Mouse (Mus musculus): Measurements from ENCODE around the gene Pced1b. TPM values are rescaled to one million over a fixed set of nuclear protein-coding genes. Genes with fewer than 3 reads are reported as not detected.

The Pced1b gene
- total and polyA plus RNA-seq, 3 experiments: 6.6 to 36.5 TPM; not detected in 1

DNA sequence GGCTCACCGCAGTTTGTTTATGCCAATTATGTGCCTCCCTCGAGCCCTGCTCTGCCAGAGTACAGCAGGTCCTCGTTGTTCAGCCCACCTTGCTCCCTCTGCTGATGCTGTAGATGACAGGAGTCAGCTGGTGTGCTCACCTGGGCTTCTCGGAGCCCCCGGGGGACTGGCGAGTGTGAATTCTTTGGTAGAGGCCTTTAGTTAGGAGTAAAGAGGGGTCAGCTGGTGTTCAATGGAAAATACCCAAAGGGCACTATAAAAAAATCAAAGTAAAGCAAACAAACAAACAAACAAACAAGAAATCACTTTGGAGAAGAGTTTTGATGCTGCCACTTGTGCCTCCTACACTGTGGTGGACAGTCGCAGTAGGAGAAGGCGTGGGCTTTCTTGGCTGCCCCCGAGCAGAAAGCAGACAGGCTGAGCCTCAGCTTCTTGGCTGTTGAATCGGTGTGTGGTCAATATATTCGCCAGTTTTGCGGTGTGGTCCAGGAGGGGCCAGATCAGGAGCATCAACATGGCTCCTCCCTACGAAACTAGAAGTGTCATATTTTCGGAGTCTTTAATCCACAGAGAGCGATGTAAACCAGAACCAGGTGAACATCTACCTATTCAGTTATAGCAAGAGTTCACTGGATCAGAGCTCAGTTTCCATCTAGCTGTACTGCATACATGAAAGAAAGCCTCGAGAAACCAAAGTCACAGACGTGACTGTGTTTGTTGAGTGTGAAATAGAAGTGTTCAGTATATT, 11.8 kb downstream of the Pced1b start:
- H3K36me3 ChIP-seq (ENCODE audit: control insufficient read depth in 1 of 2, insufficient read depth in 2 of 2, low read length in 2 of 2): no peaks in the 10 kb centered on the region
- H3K9me3 ChIP-seq (replicated peaks; ENCODE audit: insufficient read depth, low read length): no peaks in the 10 kb centered on the region
- no peak overlapping the region for H3K27ac ChIP-seq (ENCODE audit: control insufficient read depth, low read depth, low read length)
- H3K4me3 ChIP-seq (ENCODE audit: control insufficient read depth in 1 of 2, insufficient read depth in 1 of 2, low read depth in 2 of 2, low read length in 2 of 2): no peak overlapping the region
- H3K4me1 ChIP-seq (ENCODE audit: control insufficient read depth in 1 of 2, insufficient read depth in 2 of 2, low read length in 2 of 2): no peaks in the 10 kb centered on the region
- H3K27me3 ChIP-seq (ENCODE audit: control insufficient read depth in 1 of 2, insufficient read depth in 2 of 2, low read length in 2 of 2): peaks cover 0 to 1% of the 10 kb centered on the region in 2 experiments; a peak in 1 of 4 replicates
- DNase-seq (ENCODE audit: low read depth, low spot score): no peak
- no peak overlapping the region for H3K9ac ChIP-seq (ENCODE audit: control insufficient read depth, low read depth, low read length, poor library complexity, severe bottlenecking)
- H3K79me2 ChIP-seq (ENCODE audit: control insufficient read depth, insufficient read depth, low read length, poor library complexity): no peaks in the 10 kb centered on the region
- TF ChIP-seq JUND (IDR thresholded peaks at IDR 0.05; ENCODE audit: low read depth, low read length) (no peak), NELFE (IDR thresholded peaks at IDR 0.05; ENCODE audit: low read depth, low read length) (no peak), EP300 (IDR thresholded peaks at IDR 0.05; ENCODE audit: low read depth in 1 of 2, low read length in 2 of 2) (no peak), UBTF (IDR thresholded peaks at IDR 0.05; ENCODE audit: borderline replicate concordance, insufficient read depth, low read depth, low read length) (no peak), ZNF384 (IDR thresholded peaks at IDR 0.05; ENCODE audit: low read depth, low read length) (no peak), MYC (IDR thresholded peaks at IDR 0.05; ENCODE audit: low read depth, low read length) (no peak), ZKSCAN1 (IDR thresholded peaks at IDR 0.05; ENCODE audit: low read depth, low read length) (no peak), TBP (IDR thresholded peaks at IDR 0.05; ENCODE audit: low read depth, low read length) (no peak), NRF1 (IDR thresholded peaks at IDR 0.05; ENCODE audit: insufficient read depth, low read depth, low read length, poor library complexity, severe bottlenecking) (no peak), ELF1 (IDR thresholded peaks at IDR 0.05; ENCODE audit: low read depth, low read length) (no peak), CHD1 (IDR thresholded peaks at IDR 0.05; ENCODE audit: low read depth, low read length) (no peak), CTCF (IDR thresholded peaks at IDR 0.05 in 2 of 3, conservative IDR thresholded peaks at IDR 0.05 in 1 of 3; ENCODE audit: control insufficient read depth in 1 of 3, insufficient read depth in 1 of 3, low read depth in 2 of 3, low read length in 3 of 3, poor library complexity in 1 of 3, severe bottlenecking in 1 of 3) (no peak), GABPA (IDR thresholded peaks at IDR 0.05; ENCODE audit: low read depth, low read length) (no peak), RCOR1 (IDR thresholded peaks at IDR 0.05; ENCODE audit: low read depth, low read length) (no peak), USF2 (IDR thresholded peaks at IDR 0.05; ENCODE audit: borderline replicate concordance in 1 of 2, insufficient read depth in 1 of 2, low read depth in 1 of 2, low read length in 2 of 2) (no peak), RAD21 (IDR thresholded peaks at IDR 0.05; ENCODE audit: low read depth, low read length) (no peak), MXI1 (IDR thresholded peaks at IDR 0.05; ENCODE audit: low read depth, low read length) (no peak), ZMIZ1 (IDR thresholded peaks at IDR 0.05; ENCODE audit: low read depth, low read length) (no peak)

- no peak for DNase-seq (ENCODE audit: low read depth, low spot score)
- Histone ChIP-seq H3K9ac (ENCODE audit: control insufficient read depth, low read depth, low read length, poor library complexity, severe bottlenecking) (no peak overlapping the region), H3K27me3 (ENCODE audit: control insufficient read depth in 1 of 2, insufficient read depth in 2 of 2, low read length in 2 of 2) (peaks cover 0 to 1% of the 10 kb centered on the region in 2 experiments; a peak in 1 of 4 replicates), H3K4me1 (ENCODE audit: control insufficient read depth in 1 of 2, insufficient read depth in 2 of 2, low read length in 2 of 2) (no peaks in the 10 kb centered on the region), H3K4me3 (ENCODE audit: control insufficient read depth in 1 of 2, insufficient read depth in 1 of 2, low read depth in 2 of 2, low read length in 2 of 2) (no peak overlapping the region), H3K36me3 (ENCODE audit: control insufficient read depth in 1 of 2, insufficient read depth in 2 of 2, low read length in 2 of 2) (no peaks in the 10 kb centered on the region), H3K27ac (ENCODE audit: control insufficient read depth, low read depth, low read length) (no peak overlapping the region), H3K79me2 (ENCODE audit: control insufficient read depth, insufficient read depth, low read length, poor library complexity) (no peaks in the 10 kb centered on the region), H3K9me3 (replicated peaks; ENCODE audit: insufficient read depth, low read length) (no peaks in the 10 kb centered on the region)
- no peak for TF ChIP-seq EP300 (IDR thresholded peaks at IDR 0.05; ENCODE audit: low read depth in 1 of 2, low read length in 2 of 2)
- no peak for TF ChIP-seq USF2 (IDR thresholded peaks at IDR 0.05; ENCODE audit: borderline replicate concordance in 1 of 2, insufficient read depth in 1 of 2, low read depth in 1 of 2, low read length in 2 of 2)
- no peak for TF ChIP-seq SMC3 (IDR thresholded peaks at IDR 0.05; ENCODE audit: low read depth, low read length)
- TF ChIP-seq NRF1 (IDR thresholded peaks at IDR 0.05; ENCODE audit: insufficient read depth, low read depth, low read length, poor library complexity, severe bottlenecking): no peak
- no peak for TF ChIP-seq RAD21 (IDR thresholded peaks at IDR 0.05; ENCODE audit: low read depth, low read length)
- TF ChIP-seq GABPA (IDR thresholded peaks at IDR 0.05; ENCODE audit: low read depth, low read length): no peak
- no peak for TF ChIP-seq MYB (IDR thresholded peaks at IDR 0.05; ENCODE audit: low read depth, low read length)
- no peak for TF ChIP-seq CHD2 (IDR thresholded peaks at IDR 0.05; ENCODE audit: low read length)
- no peak for TF ChIP-seq E2F4 (IDR thresholded peaks at IDR 0.05; ENCODE audit: borderline replicate concordance, low read depth, low read length)
- TF ChIP-seq USF1 (IDR thresholded peaks at IDR 0.05; ENCODE audit: low read depth, low read length): no peak
- no peak for TF ChIP-seq CTCF (IDR thresholded peaks at IDR 0.05 in 2 of 3, conservative IDR thresholded peaks at IDR 0.05 in 1 of 3; ENCODE audit: control insufficient read depth in 1 of 3, insufficient read depth in 1 of 3, low read depth in 2 of 3, low read length in 3 of 3, poor library complexity in 1 of 3, severe bottlenecking in 1 of 3)
- no peak for TF ChIP-seq JUND (IDR thresholded peaks at IDR 0.05; ENCODE audit: low read depth, low read length)
- no peak for TF ChIP-seq POLR2AphosphoS2 (IDR thresholded peaks at IDR 0.05; ENCODE audit: low read length)
- no peak for TF ChIP-seq MAFK (IDR thresholded peaks at IDR 0.05; ENCODE audit: borderline replicate concordance, low read depth, low read length)
- no peak for TF ChIP-seq ELF1 (IDR thresholded peaks at IDR 0.05; ENCODE audit: low read depth, low read length)
- no peak for TF ChIP-seq TAL1 (IDR thresholded peaks at IDR 0.05; ENCODE audit: low read length)
- TF ChIP-seq TCF12 (IDR thresholded peaks at IDR 0.05; ENCODE audit: low read depth, low read length): no peak
- TF ChIP-seq TBP (IDR thresholded peaks at IDR 0.05; ENCODE audit: low read depth, low read length): no peak
- no peak for TF ChIP-seq BHLHE40 (IDR thresholded peaks at IDR 0.05; ENCODE audit: borderline replicate concordance, low read depth, low read length)
Observed at GRCm38 (mm10) chr15:97259300-97259699, 12.4 kb downstream of the Pced1b start.
